Mouse (Mus musculus) brain, embryonic 14.5 days (tissue): ENCODE measurements around the gene Rft1.

ENCODE experiments used
- CTCF ChIP-seq: fragments of 200-500 bp; IDR thresholded peaks from 2 replicates; pipeline ENCODE4 v1.5.1; 2012; ENCODE audit warnings: inconsistent platforms, mild to moderate bottlenecking, moderate library complexity, borderline replicate concordance; ENCODE audit not compliant: insufficient read depth, insufficient read length; ENCODE audit errors: extremely low read depth
- POLR2A ChIP-seq: fragments of 200-500 bp; IDR thresholded peaks from 2 replicates; pipeline ENCODE4 v1.6.1; 2012; ENCODE audit warnings: mild to moderate bottlenecking, inconsistent platforms, borderline replicate concordance; ENCODE audit not compliant: poor library complexity, insufficient read depth, insufficient read length, severe bottlenecking; ENCODE audit errors: extremely low read depth

GRCm38 (mm10) chr14:30694786-30695185 is 40.6 kb downstream of the Rft1 start:
- no peak for TF ChIP-seq CTCF
- TF ChIP-seq POLR2A = no peak
